Mouse (Mus musculus) adrenal gland, adult 18-20 months (tissue): ENCODE data around the gene Kntc1. TPM values are rescaled to one million over a fixed set of nuclear protein-coding genes. Genes with fewer than 3 reads are reported as not detected.

Experiments used
- DNase-seq, 2 experiments: peaks; one replicate each; pipeline ENCODE4 v3.0.0; 2021 to 2022; ENCODE audit warnings: low spot score in 2 of 2
- total RNA-seq, 2 experiments: library from RNA; stranded (reverse); gene quantifications; 1 replicate in 1 of 2; 2 replicates in 1 of 2; pipeline ENCODE4 v1.2.3; 2021

Kntc1 gene
- total RNA-seq, 2 experiments from 2014 or later: 0.53 to 0.90 TPM

DNA sequence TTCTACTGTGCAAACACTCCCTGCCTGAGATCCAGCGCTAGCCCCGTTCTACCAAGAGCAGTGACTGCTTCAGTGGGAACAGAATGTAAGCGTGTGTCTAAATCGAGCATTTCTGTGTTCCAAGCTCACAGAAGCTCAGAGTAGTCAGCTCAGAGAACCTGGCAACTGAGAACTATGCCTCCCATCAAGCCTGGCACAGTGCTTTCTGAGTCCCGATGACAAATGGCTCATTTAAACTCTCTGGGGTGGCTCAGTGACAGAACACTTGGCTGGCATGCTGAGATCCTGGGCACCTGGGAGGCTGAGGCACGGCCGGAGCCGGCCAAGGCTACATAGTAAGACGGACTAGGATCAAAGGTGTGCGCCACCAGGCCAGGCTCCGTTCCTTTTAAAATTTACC lies 56.8 kb downstream of the Kntc1 start:
- no peak for DNase-seq

DNA sequence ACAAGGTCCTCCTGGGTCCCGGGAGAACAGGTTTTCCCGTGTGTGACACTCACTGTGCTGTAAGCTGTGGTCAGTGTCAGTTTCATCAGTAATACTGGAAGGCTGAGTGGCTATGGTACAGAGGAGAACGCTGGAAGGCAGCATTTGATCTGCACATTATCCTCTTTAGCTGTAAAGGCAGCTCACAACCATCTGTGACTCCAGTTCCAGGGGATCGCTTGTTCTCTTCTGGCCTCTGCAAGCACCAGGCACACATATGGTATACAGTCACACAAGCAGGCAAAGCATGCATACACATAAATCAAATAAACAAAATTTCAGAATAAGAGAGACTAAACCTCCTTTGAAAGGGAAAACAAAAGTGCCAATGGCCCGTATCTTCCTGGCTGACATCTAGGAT lies 59.0 kb downstream of the Kntc1 start:
- DNase-seq: no peak

DNA sequence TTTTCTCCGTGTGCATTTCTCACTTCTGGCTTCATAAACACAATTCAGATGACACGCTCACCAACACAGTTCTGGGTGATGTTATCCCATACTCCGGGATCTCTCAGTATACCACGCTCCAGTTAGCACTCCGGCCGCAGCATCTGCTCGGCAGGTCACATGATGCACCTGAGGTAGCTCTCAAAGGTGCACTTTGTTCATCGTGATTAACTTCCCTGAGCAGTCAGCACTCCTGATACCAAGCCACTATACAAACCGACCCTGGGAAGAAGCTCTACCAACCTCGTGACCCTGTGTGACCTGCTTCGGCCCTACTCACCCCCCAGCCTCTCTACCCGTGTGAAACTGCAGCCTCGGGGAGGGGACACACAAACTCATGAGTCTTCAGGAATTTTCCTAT lies 59.6 kb downstream of the Kntc1 start:
- DNase-seq: no peak

DNA sequence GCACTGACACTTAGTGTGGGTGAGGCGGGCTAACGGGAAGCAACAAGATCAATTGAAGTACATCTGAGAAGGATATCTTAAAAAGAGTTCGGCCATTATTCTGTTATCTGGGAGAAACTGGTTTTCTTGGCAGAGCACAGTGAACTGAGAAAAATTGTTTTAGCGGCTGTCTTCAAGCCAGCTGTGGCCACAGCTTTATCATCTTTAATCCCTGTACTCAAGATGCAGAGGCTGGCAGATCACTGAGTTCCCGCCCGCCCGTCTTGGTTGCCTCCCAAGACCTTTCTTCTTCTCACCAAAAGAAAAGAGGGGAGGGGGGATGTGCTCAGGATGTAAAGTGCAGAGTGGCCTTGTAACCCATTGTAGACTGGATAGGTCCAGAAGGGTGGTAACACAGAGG lies 67.4 kb downstream of the Kntc1 start:
- DNase-seq: no peak

DNA sequence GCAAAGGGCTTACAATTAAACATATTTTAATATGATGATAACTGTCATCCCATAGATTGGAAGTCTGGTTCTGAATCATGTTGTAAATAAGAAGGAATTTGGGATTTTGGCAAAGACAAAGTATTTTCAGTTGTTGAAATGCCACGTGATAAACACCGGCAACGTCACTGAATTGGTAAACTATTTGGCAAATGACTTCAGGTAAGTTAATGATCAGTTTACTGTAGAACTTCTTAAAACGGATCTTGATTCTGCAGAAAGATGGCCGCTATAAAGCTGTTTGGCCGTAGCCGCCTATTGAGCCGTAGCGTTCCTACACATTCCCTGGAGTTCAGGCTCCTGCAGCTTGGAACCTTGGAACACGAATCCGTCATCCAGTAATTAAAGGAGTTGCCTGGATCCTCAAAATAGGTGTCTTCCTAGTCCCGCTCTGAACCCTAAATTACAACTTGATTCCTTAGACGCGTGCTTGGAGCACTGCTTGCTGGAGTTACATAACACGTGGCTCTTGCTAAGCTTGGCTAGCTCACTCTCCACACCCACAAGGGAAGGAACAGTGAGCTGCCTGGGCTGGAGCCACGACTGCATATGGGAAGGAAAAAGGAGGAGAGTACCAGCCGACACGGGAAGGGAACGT lies 69.5 kb downstream of the Kntc1 start:
- DNase-seq: no peak

DNA sequence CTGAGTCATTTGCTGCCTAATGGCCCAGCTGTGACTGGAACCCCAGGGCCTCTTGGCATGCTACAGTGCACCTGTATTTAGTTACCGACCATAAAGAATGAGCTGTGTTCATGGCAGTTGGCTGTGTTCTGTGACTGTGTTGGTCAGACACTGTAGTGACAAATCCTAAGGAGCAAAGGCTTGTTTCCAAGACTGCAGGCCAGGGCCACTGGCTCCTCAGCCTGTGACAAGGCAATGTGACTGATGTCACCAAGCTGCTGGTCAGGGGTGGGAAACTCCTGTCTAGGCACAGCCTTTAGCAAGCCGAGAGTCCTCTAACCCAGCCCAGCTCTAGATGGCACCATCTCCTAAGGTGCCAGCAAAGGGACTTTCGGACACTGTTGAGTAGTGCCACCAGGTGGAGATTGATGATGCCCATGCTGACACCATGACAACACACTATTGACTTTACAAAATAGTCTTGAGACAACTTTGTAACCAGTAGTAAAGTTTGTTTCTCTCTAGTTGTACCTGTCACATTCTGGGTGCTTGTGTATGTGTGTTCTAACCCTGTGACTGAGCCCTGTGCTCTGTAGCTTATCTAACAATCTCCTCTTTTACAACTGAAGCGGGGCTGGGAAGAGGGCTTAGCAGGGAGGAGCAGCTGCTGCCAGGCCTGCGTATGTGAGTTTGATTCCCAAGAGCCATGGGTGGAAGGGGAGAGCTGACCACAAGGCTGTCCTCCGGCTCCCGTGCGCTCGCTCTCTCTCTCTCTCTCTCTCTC lies 71.2 kb downstream of the Kntc1 start:
- no peak for DNase-seq

DNA sequence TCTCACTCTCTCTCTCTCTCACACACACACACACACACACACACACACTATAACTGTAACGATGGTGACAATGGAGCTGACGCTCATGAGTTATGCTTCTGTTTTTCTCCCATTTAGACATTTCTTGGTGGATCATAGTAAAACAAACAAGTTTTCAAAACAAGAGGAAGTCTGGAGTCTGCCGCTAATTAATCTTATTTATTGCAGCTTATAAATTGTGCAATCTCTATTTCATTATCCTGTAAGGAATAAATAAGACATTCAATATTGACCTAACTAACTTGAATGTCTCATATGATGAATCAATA lies 71.7 kb downstream of the Kntc1 start:
- no peak for DNase-seq

DNA sequence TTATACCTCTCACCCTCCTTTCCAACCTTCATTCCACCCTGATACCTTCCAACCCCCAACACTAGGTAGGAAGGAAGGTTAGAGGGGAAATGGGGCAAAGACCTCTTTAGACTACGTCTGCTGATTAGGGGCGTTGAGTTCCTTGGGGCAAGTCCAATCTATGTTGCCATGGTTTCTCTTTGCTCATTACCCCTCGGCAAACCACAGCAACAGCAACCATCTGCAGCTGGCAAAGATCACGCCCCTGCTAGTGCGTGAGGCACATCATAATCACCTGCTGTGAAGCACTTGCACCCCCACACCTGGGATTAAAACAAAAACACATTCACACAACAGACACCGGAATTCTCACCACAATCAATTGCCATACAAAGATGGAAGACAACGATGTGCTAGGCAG lies 73.2 kb downstream of the Kntc1 start:
- no peak for DNase-seq

DNA sequence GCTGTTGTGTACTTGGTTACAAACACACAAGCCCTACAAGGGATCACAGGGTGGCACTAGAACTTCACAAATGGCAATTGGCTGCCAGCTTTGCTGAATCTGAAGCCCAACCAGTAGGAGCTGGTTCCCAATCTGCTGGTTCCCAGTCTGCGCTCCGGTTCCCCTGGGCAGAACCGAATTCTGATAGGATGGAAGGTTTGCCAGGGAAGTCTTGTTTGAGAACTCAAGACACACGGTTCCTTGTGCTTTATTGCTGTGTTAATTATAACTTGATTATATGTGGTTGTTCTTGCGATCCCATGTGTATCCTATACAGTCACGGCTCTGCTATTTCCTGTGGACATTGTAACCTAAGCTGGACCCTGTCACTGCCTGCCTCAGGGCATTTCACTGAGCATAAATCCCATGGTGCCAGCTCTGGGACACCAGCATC lies 78.2 kb downstream of the Kntc1 start:
- DNase-seq: peak in 1 of 2 experiments; percentile 23

DNA sequence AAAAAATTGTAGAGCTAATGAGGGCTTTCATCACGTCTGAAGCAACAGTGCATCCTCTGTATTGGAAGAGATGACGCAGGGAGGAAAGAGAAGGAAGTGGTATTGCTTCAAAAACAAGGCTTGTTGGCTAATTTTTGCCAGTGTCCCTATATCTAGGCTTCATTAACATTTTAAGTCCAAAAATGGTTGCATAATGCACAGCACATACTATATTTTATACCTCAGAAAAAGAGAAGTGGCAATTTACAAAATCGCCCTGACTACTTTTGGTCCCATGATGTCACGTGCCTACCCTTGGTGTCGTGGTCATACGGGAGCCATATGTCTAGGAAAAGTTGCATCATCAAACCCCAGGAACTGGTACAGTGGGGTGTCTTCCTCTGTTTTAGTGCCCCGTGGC lies 82.8 kb downstream of the Kntc1 start:
- no peak for DNase-seq

DNA sequence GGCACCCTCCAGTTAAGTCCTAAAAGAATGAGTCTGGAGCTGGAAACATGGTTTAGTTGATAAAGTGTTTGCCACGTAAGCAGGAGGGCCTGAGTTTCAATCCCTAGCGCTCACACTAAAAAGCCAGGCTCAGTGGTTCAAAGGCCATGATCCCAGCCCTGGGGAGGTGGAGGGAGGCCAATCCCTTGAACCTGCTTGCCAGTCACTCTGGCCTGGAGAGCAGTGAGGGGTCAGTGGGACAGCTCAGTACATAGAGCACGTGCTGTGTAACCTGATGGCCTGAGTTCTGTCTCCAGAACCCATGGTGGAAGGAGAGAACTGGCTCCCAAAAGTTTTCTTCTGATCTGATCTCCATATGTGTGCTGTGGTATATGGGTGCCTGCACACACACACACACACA lies 85.3 kb downstream of the Kntc1 start:
- no peak for DNase-seq

DNA sequence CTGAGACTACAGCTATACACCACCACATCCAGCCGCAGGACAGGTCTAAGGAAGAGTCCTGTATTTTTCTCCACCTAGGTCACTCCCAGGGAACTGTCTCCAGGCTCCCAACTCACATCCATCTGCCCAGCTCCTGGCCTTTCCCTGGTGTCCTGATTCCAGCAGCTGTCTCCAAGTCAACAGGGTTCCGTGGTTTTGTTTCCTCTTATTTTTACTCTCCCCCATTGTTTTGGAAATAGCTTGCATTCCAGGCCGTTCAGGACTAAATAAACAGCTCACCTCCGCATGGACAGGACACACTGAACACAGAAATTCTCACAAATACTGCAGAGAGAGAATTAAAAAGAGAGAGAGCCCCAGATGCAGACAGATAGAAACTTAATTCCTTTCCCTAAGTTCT lies 87.9 kb downstream of the Kntc1 start:
- DNase-seq: no peak

DNA sequence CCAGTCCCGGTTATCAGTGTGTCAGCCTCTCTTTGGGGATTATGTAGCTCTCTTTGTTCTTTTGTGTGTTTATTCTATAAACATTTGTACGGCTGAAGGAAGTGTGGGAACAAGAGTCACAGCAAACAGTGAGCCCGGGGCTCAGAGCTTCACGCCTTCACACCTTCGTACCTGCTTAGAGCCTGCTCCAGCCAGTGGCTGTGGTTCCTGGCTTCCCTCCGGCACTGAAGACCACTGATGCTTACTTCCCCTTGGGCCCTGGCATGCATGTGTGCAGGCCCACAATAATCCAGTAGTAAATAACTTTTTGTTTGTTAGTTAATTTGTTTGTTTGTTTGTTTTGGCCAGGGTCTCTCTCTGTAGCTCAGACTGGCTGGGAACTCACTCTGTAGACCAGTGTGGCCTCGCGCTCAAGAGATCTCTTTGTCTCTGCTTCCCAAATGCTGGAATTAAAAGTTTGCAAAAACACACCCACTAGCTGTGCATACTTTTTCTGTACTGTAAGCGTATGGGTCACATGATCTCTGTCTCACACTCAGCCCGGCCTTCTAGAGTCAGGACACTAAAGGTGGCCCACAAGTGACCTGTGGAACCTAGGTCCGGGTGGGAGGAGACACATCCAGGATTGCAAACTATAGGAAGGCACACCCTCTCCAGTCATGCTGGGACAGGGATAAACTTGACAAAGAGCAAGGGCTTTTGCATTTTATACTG lies 92.9 kb downstream of the Kntc1 start:
- no peak for DNase-seq

DNA sequence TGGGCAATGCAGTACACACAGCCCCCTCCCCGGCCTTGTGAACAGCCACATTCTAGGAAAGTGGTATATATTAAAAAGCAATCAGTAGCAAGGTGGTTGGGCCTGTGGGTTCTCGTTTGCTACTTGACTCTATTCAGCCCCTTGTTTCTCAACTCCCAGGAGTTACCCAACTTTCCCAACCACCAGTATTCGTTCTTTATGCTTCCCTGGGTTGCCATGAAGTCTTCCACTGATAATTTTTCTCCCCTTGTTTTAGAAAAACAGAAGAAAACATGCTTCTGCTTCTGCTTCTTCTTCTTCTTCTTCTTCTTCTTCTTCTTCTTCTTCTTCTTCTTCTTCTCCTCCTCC lies 93.4 kb downstream of the Kntc1 start:
- DNase-seq: no peak

DNA sequence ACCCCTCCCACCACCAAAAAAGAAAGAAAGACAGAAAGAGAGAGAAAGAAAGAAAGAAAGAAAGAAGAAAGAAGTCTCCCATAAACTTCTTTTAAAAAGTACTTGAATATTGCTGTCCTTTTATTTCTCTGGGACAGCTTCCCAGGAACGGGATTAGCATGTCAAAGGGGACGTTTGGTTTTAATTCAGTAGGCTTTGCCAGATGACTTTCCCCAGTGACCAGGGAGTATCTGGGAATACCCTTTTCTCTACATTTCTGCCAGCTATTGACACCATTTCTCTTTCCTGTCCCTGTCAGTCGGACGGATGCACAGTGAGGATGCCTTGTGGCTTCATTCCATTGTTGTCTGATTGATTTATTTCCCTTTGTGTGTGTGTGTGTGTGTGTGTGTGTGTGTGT lies 94.3 kb downstream of the Kntc1 start:
- DNase-seq: no peak

DNA sequence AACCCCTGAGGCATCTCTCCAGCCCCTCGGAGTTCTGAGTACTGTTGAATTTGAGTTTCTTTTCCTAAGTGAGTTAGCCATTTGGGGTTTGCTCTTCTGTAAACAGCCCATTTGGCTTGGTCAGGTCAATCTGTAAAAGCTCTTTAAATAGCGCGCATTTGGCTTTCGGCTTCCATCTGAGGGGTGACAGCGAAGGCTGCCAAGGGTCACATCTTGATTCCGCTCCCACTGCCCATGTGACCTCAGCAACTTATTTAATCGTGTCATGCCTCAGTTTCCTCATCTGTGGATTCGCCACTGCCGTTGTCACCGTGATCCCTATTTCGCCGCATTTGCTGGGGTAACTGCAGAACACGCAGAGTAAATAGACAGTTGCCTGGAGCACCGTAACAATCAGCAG lies 94.8 kb downstream of the Kntc1 start:
- no peak for DNase-seq

DNA sequence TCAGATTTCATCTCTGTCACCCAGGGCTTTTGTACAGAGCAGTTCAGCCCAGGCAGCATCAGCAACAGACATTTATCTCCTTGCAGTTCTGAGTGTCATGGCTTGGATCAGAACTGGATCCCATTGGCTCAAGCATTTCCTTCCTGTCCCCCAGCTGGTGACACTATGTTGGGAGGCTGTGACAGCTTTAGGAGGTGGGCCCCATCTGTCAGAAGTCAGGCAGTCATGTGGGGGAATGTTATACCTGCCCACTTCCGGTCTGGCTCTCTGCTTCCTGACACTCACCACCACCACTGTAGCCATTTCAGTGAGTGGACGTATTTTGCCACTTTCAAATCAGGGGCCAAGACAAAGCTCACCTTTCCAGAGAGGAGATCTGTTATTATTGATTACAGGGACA lies 101.9 kb downstream of the Kntc1 start:
- no peak for DNase-seq

DNA sequence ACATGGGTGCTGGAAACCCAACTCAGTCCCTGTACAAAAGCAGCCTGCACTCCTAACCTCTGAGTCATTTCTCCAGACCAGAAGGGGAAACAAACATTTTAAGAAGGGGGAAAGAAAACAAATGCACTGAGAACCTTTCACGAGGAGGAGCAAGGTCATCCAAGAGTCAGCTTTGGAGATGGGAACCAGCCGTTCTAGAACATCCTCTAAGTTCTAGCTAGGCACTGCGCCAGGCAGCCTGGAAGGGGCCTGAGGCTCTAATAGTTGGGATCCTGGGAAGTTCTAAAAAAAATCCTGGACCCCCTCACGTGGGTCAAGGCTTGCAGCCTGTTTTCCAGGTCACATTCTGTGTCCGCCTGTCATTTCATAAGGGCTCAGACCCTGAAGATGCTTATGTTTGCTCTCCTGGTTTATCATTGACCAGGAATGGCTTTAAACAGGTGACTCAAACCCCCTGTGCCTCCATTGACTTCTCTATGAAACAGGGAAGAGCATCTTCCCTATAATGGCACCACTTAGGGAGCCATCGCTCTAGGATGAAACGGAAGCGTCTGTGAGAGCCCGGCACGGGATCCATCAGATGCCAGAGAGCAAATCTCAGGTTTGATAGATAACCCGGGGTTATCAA lies 104.5 kb downstream of the Kntc1 start:
- DNase-seq: no peak

DNA sequence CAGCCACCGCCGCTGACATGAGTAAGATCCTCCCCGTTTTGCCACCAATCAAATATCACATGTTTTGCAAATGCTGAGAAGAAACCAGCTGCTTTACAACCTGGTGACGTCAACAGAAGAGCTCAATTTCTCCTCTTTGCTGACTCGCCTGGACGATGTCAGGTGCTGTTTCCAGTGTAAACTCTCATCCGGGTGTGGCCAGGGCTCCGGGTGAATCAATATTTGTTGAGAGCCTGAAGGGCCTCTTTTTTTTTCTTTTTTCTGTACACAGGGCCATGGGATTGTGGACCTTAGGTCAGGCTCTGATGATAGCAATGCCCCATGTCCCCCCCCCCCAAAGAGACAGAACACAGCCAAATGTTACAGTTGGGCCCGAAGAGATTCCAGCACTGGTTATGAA lies 105.0 kb downstream of the Kntc1 start:
- no peak for DNase-seq

DNA sequence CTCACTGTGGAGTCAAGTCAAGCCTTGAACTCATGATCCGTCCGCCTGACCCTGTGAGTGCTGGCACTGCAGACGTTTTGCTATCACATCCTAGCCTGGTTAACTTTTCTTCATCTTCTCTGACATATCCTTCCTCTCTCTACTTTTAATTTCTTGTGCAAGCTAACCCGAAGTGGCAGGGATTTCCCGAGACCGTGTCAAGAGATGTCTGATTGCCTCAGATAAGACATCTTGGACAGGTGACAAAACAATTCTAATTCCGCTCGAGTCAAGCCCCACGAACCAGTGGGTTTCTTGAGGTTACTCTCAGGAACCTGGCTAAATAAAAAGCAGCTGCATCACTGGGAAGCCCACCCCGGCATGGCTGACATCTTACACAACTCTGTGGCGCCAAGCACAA lies 109.3 kb downstream of the Kntc1 start:
- DNase-seq: no peak

DNA sequence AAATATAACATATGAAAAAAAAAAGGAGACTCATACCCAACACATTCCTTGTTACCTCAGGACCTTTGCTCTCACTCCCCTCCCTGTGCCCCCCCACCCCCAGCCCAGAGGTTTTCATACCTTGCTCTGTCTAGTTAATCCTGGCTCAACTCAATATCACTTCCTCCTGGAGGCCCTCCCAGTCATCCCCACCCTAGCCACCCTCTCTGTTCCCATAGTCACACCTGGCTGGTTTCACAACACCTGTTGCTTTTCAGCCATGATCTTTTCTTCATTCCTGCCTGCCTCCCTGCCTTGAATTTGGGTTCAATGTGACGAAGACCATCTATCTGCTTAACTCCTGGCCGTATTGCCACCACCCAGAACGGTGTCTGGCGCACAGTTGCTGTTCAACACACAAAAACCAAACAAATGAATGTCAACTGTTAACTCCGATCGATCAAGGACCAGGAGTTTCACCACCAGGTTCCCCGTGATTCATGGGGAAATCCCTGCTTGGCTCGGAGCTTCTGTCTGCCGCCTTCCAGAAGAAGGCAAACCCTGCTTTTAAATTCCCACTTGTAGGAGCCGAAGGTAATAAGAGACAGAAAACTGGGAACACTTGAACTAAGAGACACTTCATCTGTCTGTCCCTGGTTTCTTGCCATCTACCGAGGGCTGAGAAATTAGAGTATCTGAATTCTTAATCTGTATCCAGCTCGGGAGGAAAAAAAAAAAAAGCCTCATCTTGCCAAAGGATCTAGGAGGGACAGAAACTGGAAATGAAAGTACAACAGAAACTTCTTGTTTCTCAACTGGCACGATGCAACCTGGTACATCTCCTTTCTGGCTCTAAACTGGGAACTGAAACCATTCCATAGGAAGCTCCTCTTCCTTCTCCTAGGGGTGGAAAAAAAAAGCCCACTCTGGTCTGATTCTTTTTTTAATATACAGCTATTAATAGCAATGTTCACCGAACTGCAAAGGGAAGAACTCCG lies 113.1 kb downstream of the Kntc1 start:
- DNase-seq: no peak
